Mouse (Mus musculus) embryonic fibroblast, embryonic 13.5 days (primary cell): ENCODE results near the gene Hbb-bh2.

Experiments used
- CTCF ChIP-seq: IDR thresholded peaks from 2 replicates; pipeline ENCODE4 v1.5.1; 2011; ENCODE audit warnings: mild to moderate bottlenecking, control low read depth, low read length, moderate library complexity, borderline replicate concordance; ENCODE audit not compliant: insufficient read depth
- POLR2A ChIP-seq: IDR thresholded peaks from 2 replicates; pipeline ENCODE4 v1.6.1; 2011; ENCODE audit warnings: low read depth, mild to moderate bottlenecking, control low read depth, low read length, moderate library complexity

DNA sequence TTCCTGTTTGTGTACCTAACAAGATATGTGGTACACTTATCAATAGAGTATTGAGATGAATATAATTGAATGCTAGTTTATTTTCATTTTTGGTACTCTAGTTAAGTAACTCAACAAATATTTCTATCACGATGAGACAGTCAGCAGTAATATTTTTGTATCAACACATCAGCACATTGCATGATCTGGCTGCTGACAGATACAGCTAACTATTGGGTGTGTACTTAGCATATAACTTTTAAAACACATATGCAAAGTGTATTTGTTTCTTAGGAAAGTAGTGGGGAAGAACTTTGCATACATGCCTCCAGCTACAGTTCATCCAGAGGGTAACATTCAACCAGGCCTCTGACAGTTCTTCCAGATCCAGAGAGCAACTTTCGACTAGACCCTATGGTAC lies 15.7 kb downstream of the Hbb-bh2 start:
- TF ChIP-seq POLR2A (no peak), CTCF (no peak)
